Mouse (Mus musculus) bone marrow macrophage, adult 2 months (primary cell): ENCODE results near the gene Ear10.
"Not testable (repeated sequence)": the region's sequence is repeated elsewhere in the genome, so short reads cannot be mapped to it uniquely, and the experiment has no call there.

Experiments
- CTCF ChIP-seq: IDR thresholded peaks from 2 replicates; pipeline ENCODE4 v1.5.1; 2012; ENCODE audit warnings: low read depth, mild to moderate bottlenecking, low read length, moderate library complexity
- POLR2A ChIP-seq: IDR thresholded peaks from 2 replicates; pipeline ENCODE4 v1.6.1; 2012; ENCODE audit warnings: mild to moderate bottlenecking, low read depth, low read length, borderline replicate concordance

GRCm38 (mm10) chr14:43924688-43925403 lies 1.5 kb upstream of the Ear10 start, which contains the start of gene Gm8113:
- peak; percentile 44; the same call in 1 of the 2 replicates for TF ChIP-seq CTCF
- not testable (repeated sequence) for TF ChIP-seq POLR2A
